Comparison of ENCODE assay signal across 34 mouse cellular contexts in genomic region chr11:97952367-97953006, GRCm38 (mm10). TPM values are rescaled to one million over a fixed set of nuclear protein-coding genes. Genes with fewer than 3 reads are reported as not detected.
"Had no signal": no experiment of that assay in that cellular context is flagged by ENCODE, and none has a peak within 500 bp of the region (broad histone marks: within the 10 kb centered on the region; RNA-seq: fewer than 3 reads in every experiment).

No protein-coding gene starts in this region.

- ATAC-seq: hindbrain, embryonic 16.5 days; hindbrain, postnatal 0 days; inflammation-experienced regulatory T-cells, adult 6 months; intestine, embryonic 15.5 days; intestine, embryonic 16.5 days; intestine, postnatal 0 days had no signal

- H3K27me3 ChIP-seq: hindbrain, embryonic 12.5 days; hindbrain, embryonic 13.5 days; hindbrain, embryonic 15.5 days; intestine, embryonic 15.5 days; kidney, embryonic 15.5 days had no signal

- H3K4me3 ChIP-seq: heart, embryonic 10.5 days; heart, embryonic 12.5 days; heart, embryonic 13.5 days; heart, embryonic 15.5 days; hindbrain, embryonic 10.5 days; hindbrain, embryonic 12.5 days; hindbrain, embryonic 13.5 days; hindbrain, embryonic 15.5 days; intestine, embryonic 15.5 days; kidney, embryonic 15.5 days; layer of hippocampus, adult 2 months; left cerebral cortex, adult 2 months had no signal

- H3K9me3 ChIP-seq: heart, embryonic 10.5 days; heart, embryonic 12.5 days; heart, embryonic 13.5 days; heart, embryonic 15.5 days; hindbrain, embryonic 10.5 days; hindbrain, embryonic 12.5 days; hindbrain, embryonic 13.5 days; hindbrain, embryonic 15.5 days; intestine, embryonic 15.5 days; kidney, embryonic 15.5 days had no signal

- DNase-seq: heart, postnatal 10 days; heart, postnatal 14 days; heart, postnatal 36 days; heart, postnatal 4 days; kidney, adult 11 months; kidney, adult 18-20 months; kidney, adult 8-10 months; kidney, postnatal 10 days; kidney, postnatal 14 days; kidney, postnatal 25 days; kidney, postnatal 36 days; kidney, postnatal 4 days; layer of hippocampus, adult 9-11 months; layer of hippocampus, postnatal 36 days had no signal

- H3K9ac ChIP-seq: heart, embryonic 12.5 days; heart, embryonic 13.5 days; heart, embryonic 15.5 days; hindbrain, embryonic 12.5 days; hindbrain, embryonic 13.5 days; hindbrain, embryonic 14.5 days; hindbrain, embryonic 15.5 days; intestine, embryonic 15.5 days; kidney, embryonic 15.5 days had no signal

- H3K36me3 ChIP-seq: heart, embryonic 10.5 days; heart, embryonic 12.5 days; heart, embryonic 13.5 days; heart, embryonic 15.5 days; hindbrain, embryonic 10.5 days; hindbrain, embryonic 12.5 days; hindbrain, embryonic 13.5 days; hindbrain, embryonic 15.5 days; intestine, embryonic 15.5 days; kidney, embryonic 15.5 days had no signal

- H3K27ac ChIP-seq: heart, embryonic 10.5 days; heart, embryonic 13.5 days; heart, embryonic 15.5 days; hindbrain, embryonic 10.5 days; hindbrain, embryonic 12.5 days; hindbrain, embryonic 13.5 days; hindbrain, embryonic 14.5 days; hindbrain, embryonic 15.5 days; hindbrain, postnatal 0 days; intestine, embryonic 15.5 days; kidney, embryonic 15.5 days; kidney, postnatal 0 days; layer of hippocampus, adult 2 months; left cerebral cortex, adult 2 months had no signal

- H3K4me2 ChIP-seq: heart, embryonic 11.5 days; heart, embryonic 12.5 days; heart, embryonic 13.5 days; heart, embryonic 15.5 days; hindbrain, embryonic 12.5 days; hindbrain, embryonic 13.5 days; hindbrain, embryonic 14.5 days; hindbrain, embryonic 15.5 days; intestine, embryonic 15.5 days; kidney, embryonic 15.5 days had no signal

RNA-seq across cellular contexts. Expression of gene Plxdc1, which starts 33.8 kb away (rescaled TPM):
- polyA plus RNA-seq: heart, embryonic 10.5 days; heart, embryonic 11.5 days had no signal
